Mouse (Mus musculus) sigmoid colon, adult 10 weeks (tissue): Measurements from ENCODE around the gene E2f4. TPM values are rescaled to one million over a fixed set of nuclear protein-coding genes. Genes with fewer than 3 reads are reported as not detected.

ENCODE experiments used
- polyA plus RNA-seq: library from polyadenylated mRNA; stranded (reverse); fragments of 350-450 nt; fragmentation: Illumina TruSeq; extraction: RNeasy Lipid Tissue Mini Kit (QIAGEN cat#74804); gene quantifications from one replicate; pipeline ENCODE4 v1.2.3, GENCODE M21; 2014; ENCODE audit warnings: low read depth, low replicate concordance

The E2f4 gene
- 9.1 TPM for polyA plus RNA-seq

GRCm38 (mm10) chr8:105297511-105298192 is at the start of gene E2f4:
E2f4 (plus strand) TSS chr8:105297663.

GRCm38 (mm10) chr8:105254966-105255350 is 42.5 kb upstream of the E2f4 start, which contains the start of gene B3gnt9:
B3gnt9 (minus strand) TSS chr8:105255153.

GRCm38 (mm10) chr8:105264024-105264982 is 33.2 kb upstream of the E2f4 start, which contains the start of the genes Tradd and Fbxl8:
Tradd (minus strand) TSS chr8:105264609.
Fbxl8 (plus strand) TSS chr8:105264648.

GRCm38 (mm10) chr8:105269461-105269947 is 28.0 kb upstream of the E2f4 start, which contains the start of gene Hsf4:
Hsf4 (plus strand) TSS chr8:105269801.

GRCm38 (mm10) chr8:105275840-105276239 is 21.6 kb upstream of the E2f4 start, which contains the start of gene Nol3:
Nol3 (plus strand) TSS chr8:105276140.

GRCm38 (mm10) chr8:105289805-105290460 is 7.5 kb upstream of the E2f4 start, which contains the start of gene 4931428F04Rik:
4931428F04Rik (minus strand) TSS chr8:105289864.

GRCm38 (mm10) chr8:105295895-105296573 is 1.4 kb upstream of the E2f4 start, which contains the start of gene Exoc3l:
Exoc3l (minus strand) TSS chr8:105296101.

GRCm38 (mm10) chr8:105305211-105306145 is 8.0 kb downstream of the E2f4 start, which contains the start of gene Elmo3:
Elmo3 (plus strand) TSS chr8:105305601.

GRCm38 (mm10) chr8:105326141-105326672 is 28.7 kb downstream of the E2f4 start, which contains the start of the genes Lrrc29 and Tmem208:
Lrrc29 (minus strand) TSS chr8:105326278.
Tmem208 (plus strand) TSS chr8:105326354.

GRCm38 (mm10) chr8:105347428-105348221 is 50.2 kb downstream of the E2f4 start, which contains the start of gene Fhod1:
Fhod1 (minus strand) TSS chr8:105347953.

GRCm38 (mm10) chr8:105348450-105349095 is 51.1 kb downstream of the E2f4 start, which contains the start of gene Slc9a5:
Slc9a5 (plus strand) TSS chr8:105348843.

Other genes starting within 250 kb of the E2f4 start
- 0.76 TPM for gene Ces3a, start 249.1 kb upstream of the E2f4 start, polyA plus RNA-seq
- not detected for gene Ces3b, start 213.9 kb upstream of the E2f4 start, polyA plus RNA-seq
- not detected for gene Ces4a, start 165.9 kb upstream of the E2f4 start, polyA plus RNA-seq
- gene Cbfb, start 127.0 kb upstream of the E2f4 start, polyA plus RNA-seq: 162 TPM
- 30.6 TPM for gene D230025D16Rik, start 72.5 kb upstream of the E2f4 start, polyA plus RNA-seq
- gene B3gnt9, start 42.5 kb upstream of the E2f4 start, polyA plus RNA-seq: 3.5 TPM
- gene Tradd, start 33.1 kb upstream of the E2f4 start, polyA plus RNA-seq: 5.3 TPM
- gene Fbxl8, start 33.0 kb upstream of the E2f4 start, polyA plus RNA-seq: 0.28 TPM
- gene Hsf4, start 27.9 kb upstream of the E2f4 start, polyA plus RNA-seq: not detected
- gene Nol3, start 21.5 kb upstream of the E2f4 start, polyA plus RNA-seq: 0.50 TPM
- 1.3 TPM for gene 4931428F04Rik, start 7.8 kb upstream of the E2f4 start, polyA plus RNA-seq
- not detected for gene Exoc3l, start 1.6 kb upstream of the E2f4 start, polyA plus RNA-seq
- 6.4 TPM for gene Elmo3, start 7.9 kb downstream of the E2f4 start, polyA plus RNA-seq
- 0.13 TPM for gene Lrrc29, start 28.6 kb downstream of the E2f4 start, polyA plus RNA-seq
- 10.0 TPM for gene Tmem208, start 28.7 kb downstream of the E2f4 start, polyA plus RNA-seq
- gene Fhod1, start 50.3 kb downstream of the E2f4 start, polyA plus RNA-seq: 0.28 TPM
- gene Slc9a5, start 51.2 kb downstream of the E2f4 start, polyA plus RNA-seq: 0.09 TPM
- not detected for gene Plekhg4, start 75.6 kb downstream of the E2f4 start, polyA plus RNA-seq
- not detected for gene Kctd19, start 115.8 kb downstream of the E2f4 start, polyA plus RNA-seq
- not detected for gene Lrrc36, start 115.9 kb downstream of the E2f4 start, polyA plus RNA-seq
- gene Tppp3, start 173.9 kb downstream of the E2f4 start, polyA plus RNA-seq: 1.1 TPM
- 3.8 TPM for gene Zdhhc1, start 199.2 kb downstream of the E2f4 start, polyA plus RNA-seq
- gene Hsd11b2, start 221.1 kb downstream of the E2f4 start, polyA plus RNA-seq: 68.5 TPM